Mouse (Mus musculus): ENCODE data around the gene Dimt1.
A peak's percentile ranks its signal among the peaks of the same experiment; 100 is the strongest.
"Not testable (repeated sequence)": the region's sequence is repeated elsewhere in the genome, so short reads cannot be mapped to it uniquely, and the experiment has no call there.

The Dimt1 gene

DNA sequence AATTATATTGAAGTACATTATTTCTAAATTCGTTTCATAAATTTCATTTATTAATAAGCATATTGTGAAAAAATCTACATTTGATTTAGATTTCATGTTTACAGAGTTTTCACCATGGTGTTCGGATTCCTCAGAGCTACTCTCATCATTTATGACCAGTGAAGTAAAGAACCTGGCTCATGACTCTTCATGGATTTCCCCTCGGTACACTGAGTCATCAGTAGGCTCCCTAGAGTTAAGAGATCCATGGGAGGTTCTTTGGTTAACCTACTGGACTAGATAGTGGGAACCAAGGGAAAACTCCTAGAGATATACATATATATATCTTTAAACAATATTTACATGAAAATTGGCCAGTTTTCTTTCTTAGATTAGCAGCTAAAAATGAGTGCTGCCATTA is 13.6 kb downstream of the Dimt1 start:
- DNase-seq (ENCODE audit: inconsistent age in 2 of 2, low spot score in 1 of 2) = no peak

DNA sequence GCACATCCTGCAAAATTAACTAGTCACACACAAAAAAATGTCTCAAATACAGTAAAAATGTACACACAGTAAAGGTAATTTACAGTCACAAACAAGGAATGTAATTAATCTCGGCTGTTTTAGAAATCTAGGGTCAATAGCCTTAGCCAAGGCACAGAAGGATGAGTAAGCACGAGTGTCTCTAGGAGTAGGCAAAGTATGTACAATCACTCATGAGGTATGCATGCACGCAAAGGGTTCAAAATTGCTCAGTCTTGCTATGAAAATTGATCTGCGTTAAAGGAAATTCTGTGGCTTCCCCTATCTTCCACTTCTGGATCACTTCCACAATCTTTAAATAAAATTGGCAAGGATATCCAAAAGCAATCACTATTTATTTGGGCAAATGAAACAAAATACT is 14.6 kb downstream of the Dimt1 start:
- no peak for DNase-seq (ENCODE audit: inconsistent age in 2 of 2, low spot score in 1 of 2)

DNA sequence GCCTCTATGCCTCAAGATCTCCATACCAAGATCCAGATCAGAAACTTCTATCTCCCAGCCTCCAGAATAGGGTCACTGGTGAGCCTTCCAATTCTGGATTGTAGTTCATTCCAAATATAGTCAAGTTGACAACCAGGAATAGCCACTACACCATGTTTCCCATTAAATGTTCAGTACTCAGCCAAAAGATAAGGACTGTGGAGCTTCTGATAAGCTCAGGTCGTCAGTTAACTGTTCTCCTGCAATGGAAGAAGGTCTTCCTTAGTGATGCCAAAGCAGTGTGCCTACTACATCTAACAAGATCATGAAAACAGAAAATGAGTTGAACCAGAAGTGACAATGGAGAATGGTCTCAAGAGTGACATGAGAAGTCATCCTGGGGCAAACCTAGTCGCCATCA is 50.0 kb downstream of the Dimt1 start:
- DNase-seq (ENCODE audit: inconsistent age in 2 of 2, low spot score in 1 of 2) = no peak

DNA sequence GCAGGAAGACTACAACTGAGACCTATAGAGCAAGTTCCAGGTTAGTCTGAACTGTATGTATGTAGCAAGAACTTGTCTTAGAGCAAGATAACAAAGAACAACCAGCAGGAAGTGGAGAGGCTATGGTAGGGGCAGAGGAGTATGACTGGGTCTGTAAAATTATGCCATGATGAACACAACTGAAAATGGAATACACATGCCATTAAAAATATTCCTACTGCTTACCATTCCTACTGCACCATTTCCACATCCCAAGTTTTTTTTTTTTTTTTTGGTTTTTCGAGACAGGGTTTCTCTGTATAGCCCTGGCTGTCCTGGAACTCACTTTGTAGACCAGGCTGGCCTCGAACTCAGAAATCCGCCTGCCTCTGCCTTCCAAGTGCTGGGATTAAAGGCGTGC is 50.6 kb downstream of the Dimt1 start:
- DNase-seq (ENCODE audit: inconsistent age in 2 of 2, low spot score in 1 of 2) = not testable (repeated sequence)

DNA sequence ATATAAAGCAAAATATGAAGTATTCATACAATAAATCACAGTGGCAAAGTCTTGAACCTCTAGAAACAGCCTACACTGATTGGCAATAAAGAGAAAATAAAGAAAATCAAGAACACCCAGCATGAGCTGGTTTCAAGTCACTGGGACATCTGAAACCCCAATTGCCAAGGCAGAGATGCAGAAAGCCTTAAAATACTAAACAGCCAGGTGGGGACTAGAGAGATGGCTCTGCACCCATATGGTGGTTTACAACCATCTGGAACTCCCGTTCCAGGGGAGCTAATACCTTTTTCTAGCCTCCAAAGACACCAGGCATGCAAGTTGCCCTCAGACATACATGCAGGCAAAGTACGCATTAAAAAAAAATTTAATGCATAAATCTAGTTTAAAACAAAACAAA is 51.1 kb downstream of the Dimt1 start:
- no peak for DNase-seq (ENCODE audit: inconsistent age in 2 of 2, low spot score in 1 of 2)

DNA sequence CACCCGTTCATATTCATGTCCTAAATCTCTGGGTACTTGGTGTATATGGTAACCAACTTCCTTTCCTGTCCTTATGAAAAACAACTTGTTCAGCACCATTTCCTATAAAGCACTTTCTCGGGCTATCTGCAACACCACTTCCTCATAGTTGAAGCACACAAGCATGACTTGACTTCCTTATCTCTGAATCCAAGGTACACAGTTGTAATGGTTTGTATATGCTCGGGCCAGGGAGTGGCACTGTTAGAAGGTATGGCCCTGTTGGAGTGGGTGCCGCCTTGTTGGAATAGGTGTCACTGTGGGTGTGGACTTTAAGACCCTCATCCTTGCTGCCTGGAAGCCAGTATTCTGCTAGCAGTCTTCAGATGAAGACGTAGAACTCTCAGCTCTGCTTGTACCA is 51.7 kb downstream of the Dimt1 start:
- DNase-seq (ENCODE audit: inconsistent age in 2 of 2, low spot score in 1 of 2) = no peak

DNA sequence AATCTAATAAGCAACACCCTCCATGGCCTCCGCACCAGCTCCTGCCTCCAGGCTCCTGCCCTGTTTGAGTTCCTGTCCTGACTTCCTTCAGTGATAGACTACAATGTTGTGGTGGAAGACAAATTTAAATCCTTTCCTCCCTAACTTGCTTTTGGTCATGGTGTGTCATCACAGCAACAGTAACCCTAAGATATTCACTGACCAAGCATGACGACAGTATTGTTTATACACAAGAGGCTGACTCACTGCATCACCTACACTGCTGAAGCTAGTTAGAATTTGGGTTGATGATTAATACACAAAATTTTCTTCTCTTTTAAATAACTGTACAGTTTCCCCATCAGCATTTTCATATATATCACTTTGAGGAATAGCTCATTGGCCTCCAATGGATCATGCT is 56.3 kb downstream of the Dimt1 start:
- DNase-seq (ENCODE audit: inconsistent age in 2 of 2, low spot score in 1 of 2) = peak in 1 of 2 experiments; percentile 15

DNA sequence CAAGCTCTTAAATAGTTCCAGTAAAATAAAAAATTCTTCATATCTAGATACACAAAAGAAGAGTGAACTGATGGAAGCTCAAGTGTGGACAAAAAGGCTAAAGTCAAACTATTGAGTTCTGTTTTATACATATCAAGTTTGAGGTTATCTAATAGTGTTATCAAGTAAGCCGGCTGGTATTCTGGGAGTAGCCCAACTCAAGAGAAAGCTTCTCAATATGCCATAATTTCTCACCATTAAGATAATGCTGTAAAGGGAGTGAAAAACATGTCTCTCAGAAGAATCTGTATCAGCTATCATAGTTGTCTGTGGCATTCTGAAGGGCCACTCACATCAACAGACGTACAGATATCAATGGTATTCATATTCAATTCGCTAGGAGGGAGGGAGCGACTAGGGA is 61.2 kb downstream of the Dimt1 start:
- DNase-seq (ENCODE audit: inconsistent age in 2 of 2, low spot score in 1 of 2) = no peak
